Mouse (Mus musculus): Measurements from ENCODE around the gene Ttf1. TPM values are rescaled to one million over a fixed set of nuclear protein-coding genes. Genes with fewer than 3 reads are reported as not detected.

The Ttf1 gene
- 6.9 and 7.1 TPM in 2 replicates for polyA plus RNA-seq (2015; fragmentation: Nextera tagmentation; extraction: Ambion mirVana)

DNA sequence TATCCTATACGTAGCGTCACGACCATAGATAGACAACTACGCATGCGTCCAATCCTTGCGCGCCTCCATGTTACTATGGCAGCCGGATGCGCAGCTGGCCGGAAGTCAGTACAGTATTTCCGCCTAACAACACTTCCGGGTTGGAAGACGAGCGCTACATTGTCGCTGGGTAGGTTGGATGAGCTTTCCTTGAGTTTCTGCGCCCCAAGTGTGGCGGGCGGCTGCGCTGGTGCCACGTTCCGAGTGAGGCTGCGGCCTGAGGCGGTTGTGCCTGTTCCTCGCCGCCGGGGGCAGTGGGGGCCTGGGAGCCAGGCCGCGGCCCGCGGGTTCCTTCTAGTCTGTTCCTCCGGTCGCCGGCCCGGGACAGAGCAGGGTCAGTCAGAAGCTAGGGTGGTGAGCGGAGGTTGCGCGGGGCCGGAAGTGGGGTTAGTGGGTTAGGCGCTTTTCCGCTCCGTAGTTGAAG lies at the start of gene Ttf1:
Gene Ttf1, plus strand, starts transcription at position 128 of the 463 bp plus-strand sequence.
- Histone ChIP-seq H3K36me3 (ENCODE audit: control insufficient read depth, insufficient read depth) (no peaks in the 10 kb centered on the region), H3K27ac (ENCODE audit: low read length) (peak within 1 kb of the TSS; percentile 90), H3K27me3 (ENCODE audit: control insufficient read depth, insufficient read depth, low read length) (no peaks in the 10 kb centered on the region; the same call in 1 of the 2 replicates), H3K4me1 (ENCODE audit: control insufficient read depth, insufficient read depth, low read length) (peaks cover 9% of the 10 kb centered on the region), H3K9me3 (replicated peaks; ENCODE audit: control insufficient read depth, low read length) (no peaks in the 10 kb centered on the region), H3K4me3 (ENCODE audit: low read length) (peak within 1 kb of the TSS; percentile 74), H3K9ac (ENCODE audit: low read length) (peak within 1 kb of the TSS; percentile 80), H3K4me2 (ENCODE audit: low read depth, low read length) (peak within 1 kb of the TSS; percentile 73)
- WGBS: under 1% methylated on average over 41 of the region's 41 CpGs
- peak; percentile 94 for ATAC-seq (replicated peaks; ENCODE audit: extremely low read depth, insufficient read depth, low FRiP score)

- Histone ChIP-seq H3K4me2 (ENCODE audit: low read depth, low read length) (no peak overlapping the region), H3K27me3 (ENCODE audit: control insufficient read depth, insufficient read depth, low read length) (peaks cover 7% of the 10 kb centered on the region; the same call in 1 of the 2 replicates), H3K4me3 (ENCODE audit: low read length) (no peak overlapping the region), H3K9me3 (replicated peaks; ENCODE audit: control insufficient read depth, low read length) (no peaks in the 10 kb centered on the region), H3K27ac (ENCODE audit: low read length) (no peak overlapping the region), H3K9ac (ENCODE audit: low read length) (no peak overlapping the region), H3K4me1 (ENCODE audit: control insufficient read depth, insufficient read depth, low read length) (no peaks in the 10 kb centered on the region), H3K36me3 (ENCODE audit: control insufficient read depth, insufficient read depth) (no peaks in the 10 kb centered on the region)
- WGBS: 65% methylated on average over 5 of the region's 5 CpGs
- ATAC-seq (replicated peaks; ENCODE audit: extremely low read depth, insufficient read depth, low FRiP score): no peak
These were observed 47.5 kb upstream of the Ttf1 start for GRCm38 (mm10) chr2:29012523-29012922.

GRCm38 (mm10) chr2:29016599-29017587 lies 43.2 kb upstream of the Ttf1 start:
- ATAC-seq (replicated peaks; ENCODE audit: extremely low read depth, insufficient read depth, low FRiP score): no peak
- Histone ChIP-seq H3K27ac (ENCODE audit: low read length) (0 out of 2 replicates have a peak overlapping the region, but pooled peaks have one; percentile 16), H3K4me3 (ENCODE audit: low read length) (no peak overlapping the region), H3K36me3 (ENCODE audit: control insufficient read depth, insufficient read depth) (no peaks in the 10 kb centered on the region), H3K4me1 (ENCODE audit: control insufficient read depth, insufficient read depth, low read length) (no peaks in the 10 kb centered on the region), H3K4me2 (ENCODE audit: low read depth, low read length) (peak overlapping the region; percentile 14; the same call in 1 of the 2 replicates), H3K9me3 (replicated peaks; ENCODE audit: control insufficient read depth, low read length) (no peaks in the 10 kb centered on the region), H3K9ac (ENCODE audit: low read length) (no peak overlapping the region), H3K27me3 (ENCODE audit: control insufficient read depth, insufficient read depth, low read length) (no peaks in the 10 kb centered on the region)
- 60% methylated on average over 27 of the region's 27 CpGs for WGBS

- no peak for ATAC-seq (replicated peaks; ENCODE audit: extremely low read depth, insufficient read depth, low FRiP score)
- Histone ChIP-seq H3K27me3 (ENCODE audit: control insufficient read depth, insufficient read depth, low read length) (no peaks in the 10 kb centered on the region), H3K9me3 (replicated peaks; ENCODE audit: control insufficient read depth, low read length) (no peaks in the 10 kb centered on the region), H3K9ac (ENCODE audit: low read length) (no peak overlapping the region), H3K36me3 (ENCODE audit: control insufficient read depth, insufficient read depth) (no peaks in the 10 kb centered on the region), H3K4me2 (ENCODE audit: low read depth, low read length) (no peak overlapping the region), H3K27ac (ENCODE audit: low read length) (no peak overlapping the region), H3K4me1 (ENCODE audit: control insufficient read depth, insufficient read depth, low read length) (no peaks in the 10 kb centered on the region), H3K4me3 (ENCODE audit: low read length) (no peak overlapping the region)
- WGBS: 42% methylated on average over 5 of the region's 5 CpGs
These were observed 41.4 kb upstream of the Ttf1 start for GRCm38 (mm10) chr2:29018680-29019079.

- Histone ChIP-seq H3K27ac (ENCODE audit: low read length) (no peak overlapping the region), H3K9me3 (replicated peaks; ENCODE audit: control insufficient read depth, low read length) (no peaks in the 10 kb centered on the region), H3K4me2 (ENCODE audit: low read depth, low read length) (no peak overlapping the region), H3K4me1 (ENCODE audit: control insufficient read depth, insufficient read depth, low read length) (no peaks in the 10 kb centered on the region), H3K4me3 (ENCODE audit: low read length) (no peak overlapping the region), H3K9ac (ENCODE audit: low read length) (no peak overlapping the region), H3K36me3 (ENCODE audit: control insufficient read depth, insufficient read depth) (no peaks in the 10 kb centered on the region), H3K27me3 (ENCODE audit: control insufficient read depth, insufficient read depth, low read length) (no peaks in the 10 kb centered on the region)
- 63% methylated on average over 17 of the region's 17 CpGs for WGBS
- no peak for ATAC-seq (replicated peaks; ENCODE audit: extremely low read depth, insufficient read depth, low FRiP score)
These were observed 39.0 kb upstream of the Ttf1 start for GRCm38 (mm10) chr2:29021025-29021424.

- no peak for ATAC-seq (replicated peaks; ENCODE audit: extremely low read depth, insufficient read depth, low FRiP score)
- 82% methylated on average over 7 of the region's 7 CpGs for WGBS
- H3K4me1 ChIP-seq (ENCODE audit: control insufficient read depth, insufficient read depth, low read length): no peaks in the 10 kb centered on the region
- no peaks in the 10 kb centered on the region for H3K9me3 ChIP-seq (replicated peaks; ENCODE audit: control insufficient read depth, low read length)
- no peak overlapping the region for H3K4me2 ChIP-seq (ENCODE audit: low read depth, low read length)
- no peak overlapping the region for H3K27ac ChIP-seq (ENCODE audit: low read length)
- H3K4me3 ChIP-seq (ENCODE audit: low read length): no peak overlapping the region
- H3K27me3 ChIP-seq (ENCODE audit: control insufficient read depth, insufficient read depth, low read length): no peaks in the 10 kb centered on the region
- H3K36me3 ChIP-seq (ENCODE audit: control insufficient read depth, insufficient read depth): no peaks in the 10 kb centered on the region
- no peak overlapping the region for H3K9ac ChIP-seq (ENCODE audit: low read length)
These were observed 37.1 kb upstream of the Ttf1 start for GRCm38 (mm10) chr2:29023001-29023400.

- ATAC-seq (replicated peaks; ENCODE audit: extremely low read depth, insufficient read depth, low FRiP score): no peak
- no peak overlapping the region for H3K9ac ChIP-seq (ENCODE audit: low read length)
- H3K4me1 ChIP-seq (ENCODE audit: control insufficient read depth, insufficient read depth, low read length): no peaks in the 10 kb centered on the region
- H3K9me3 ChIP-seq (replicated peaks; ENCODE audit: control insufficient read depth, low read length): no peaks in the 10 kb centered on the region
- no peak overlapping the region for H3K4me2 ChIP-seq (ENCODE audit: low read depth, low read length)
- no peak overlapping the region for H3K27ac ChIP-seq (ENCODE audit: low read length)
- no peak overlapping the region for H3K4me3 ChIP-seq (ENCODE audit: low read length)
- 59% methylated on average over 5 of the region's 5 CpGs for WGBS
- H3K36me3 ChIP-seq (ENCODE audit: control insufficient read depth, insufficient read depth): no peaks in the 10 kb centered on the region
- H3K27me3 ChIP-seq (ENCODE audit: control insufficient read depth, insufficient read depth, low read length): no peaks in the 10 kb centered on the region
These were observed 34.8 kb upstream of the Ttf1 start for GRCm38 (mm10) chr2:29025284-29025683.

DNA sequence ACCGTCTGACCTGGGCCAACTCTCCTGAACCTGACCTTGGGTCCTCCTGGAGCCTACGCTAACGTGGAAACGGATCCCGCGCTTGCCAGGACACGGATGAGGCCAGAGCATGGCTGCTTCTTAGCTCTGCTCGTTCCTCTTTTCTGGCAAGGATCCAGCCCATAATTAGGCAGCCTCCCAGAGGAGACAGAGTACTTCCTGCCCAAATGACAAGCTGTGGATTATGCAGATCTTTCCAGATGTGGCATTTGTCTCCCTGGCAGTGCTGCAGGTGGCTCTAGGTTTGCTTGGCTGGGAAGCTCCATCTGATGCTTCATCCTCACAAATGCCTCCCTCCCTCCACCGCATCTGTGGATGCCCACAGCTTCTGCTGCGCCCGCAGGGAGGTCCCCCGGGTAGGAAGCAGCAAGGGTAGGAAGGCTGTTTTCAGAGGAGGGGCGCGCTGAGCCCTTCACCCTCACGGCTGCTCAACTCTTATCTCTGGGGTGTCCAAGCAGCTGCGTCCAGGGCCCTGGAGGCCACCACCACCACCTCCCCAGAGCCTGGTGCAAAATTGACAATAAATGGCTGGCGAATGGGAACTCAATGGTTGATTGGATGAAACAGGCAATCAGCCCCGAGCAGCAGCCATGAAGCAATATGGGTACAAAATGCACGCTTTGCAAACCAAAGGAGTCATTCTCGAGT lies 29.9 kb upstream of the Ttf1 start:
- ATAC-seq (replicated peaks; ENCODE audit: extremely low read depth, insufficient read depth, low FRiP score): no peak
- no peaks in the 10 kb centered on the region for H3K36me3 ChIP-seq (ENCODE audit: control insufficient read depth, insufficient read depth)
- no peak overlapping the region for H3K4me3 ChIP-seq (ENCODE audit: low read length)
- no peaks in the 10 kb centered on the region for H3K4me1 ChIP-seq (ENCODE audit: control insufficient read depth, insufficient read depth, low read length)
- 31% methylated on average over 20 of the region's 20 CpGs for WGBS
- no peaks in the 10 kb centered on the region for H3K9me3 ChIP-seq (replicated peaks; ENCODE audit: control insufficient read depth, low read length)
- H3K4me2 ChIP-seq (ENCODE audit: low read depth, low read length): 0 out of 2 replicates have a peak overlapping the region, but pooled peaks have one; percentile 7
- H3K27ac ChIP-seq (ENCODE audit: low read length): no peak overlapping the region
- peaks cover 3% of the 10 kb centered on the region; the same call in 1 of the 2 replicates for H3K27me3 ChIP-seq (ENCODE audit: control insufficient read depth, insufficient read depth, low read length)
- H3K9ac ChIP-seq (ENCODE audit: low read length): no peak overlapping the region

All from heart, embryonic 16.5 days (tissue).